In the genomic region with DNA sequence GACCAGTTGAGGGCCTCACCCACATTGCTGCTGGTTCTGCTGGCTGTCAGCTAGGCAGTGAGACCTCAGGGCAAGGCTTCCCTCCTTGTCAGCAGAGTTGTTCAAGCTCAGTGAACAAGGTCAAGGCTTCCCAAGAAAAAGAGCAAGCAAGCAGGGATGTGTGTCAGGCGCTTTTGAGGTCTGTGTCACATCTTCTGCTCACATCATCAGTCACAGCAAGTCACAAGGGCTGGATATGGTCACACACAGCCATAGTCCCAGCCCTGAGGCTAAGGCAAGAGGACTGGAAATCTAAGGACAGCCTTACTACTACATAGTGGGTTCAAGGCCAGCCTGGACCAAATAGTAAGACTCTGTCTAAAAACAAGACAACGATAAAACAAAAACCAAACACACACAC, we compare ENCODE assay signal across 27 mouse cellular contexts. TPM values are rescaled to one million over a fixed set of nuclear protein-coding genes. Genes with fewer than 3 reads are reported as not detected.
DNase-seq lines count a peak whose midpoint lies in the region; ATAC-seq lines count a peak whose summit lies in the region.
"Had no signal": no experiment of that assay in that cellular context is flagged by ENCODE, and none has a peak within 500 bp of the region (broad histone marks: within the 10 kb centered on the region; RNA-seq: fewer than 3 reads in every experiment).

No protein-coding gene starts in this region.

- no peak overlapping the region for H3K4me2 ChIP-seq in heart, embryonic 13.5 days
- H3K4me2 ChIP-seq in lung, embryonic 15.5 days, result no peak overlapping the region
- H3K4me2 ChIP-seq: forebrain, embryonic 13.5 days; hindbrain, embryonic 15.5 days; limb, embryonic 13.5 days; liver, embryonic 11.5 days had no signal

- no peaks in the 10 kb centered on the region for H3K9me3 ChIP-seq in heart, embryonic 13.5 days
- H3K9me3 ChIP-seq in lung, embryonic 15.5 days, result no peaks in the 10 kb centered on the region
- no peaks in the 10 kb centered on the region for H3K9me3 ChIP-seq in limb, embryonic 10.5 days (replicated peaks)
- H3K9me3 ChIP-seq: forebrain, embryonic 13.5 days; hindbrain, embryonic 15.5 days; limb, embryonic 13.5 days had no signal

- no peak overlapping the region for H3K9ac ChIP-seq in heart, embryonic 13.5 days
- H3K9ac ChIP-seq in lung, embryonic 15.5 days, result no peak overlapping the region
- H3K9ac ChIP-seq: forebrain, embryonic 13.5 days; hindbrain, embryonic 15.5 days; limb, embryonic 13.5 days had no signal

- 80% methylated on average over 2 of the region's 2 CpGs for WGBS in heart, embryonic 13.5 days
- 69% methylated on average over 2 of the region's 2 CpGs for WGBS in lung, embryonic 15.5 days
- WGBS in limb, embryonic 10.5 days, result 79% methylated on average over 2 of the region's 2 CpGs

- no peak for DNase-seq in heart, postnatal 25 days (ENCODE audit: low spot score)
- DNase-seq in lung, postnatal 14 days, result no peak
- DNase-seq in limb, embryonic 10.5 days (ENCODE audit: low spot score), result no peak
- DNase-seq in c-Kit-positive CD71-positive TER-119-positive erythroid progenitor cells, embryonic 14.5 days (ENCODE audit: low spot score), result no peak
- DNase-seq in cerebellum, adult 8-10 months, result no peak
- DNase-seq: adrenal gland, postnatal 36 days; cerebellum, adult 2 months; cerebellum, postnatal 25 days; gastrocnemius, postnatal 25 days; heart, adult 2 months; heart, postnatal 4 days; kidney, adult 8-10 months; kidney, postnatal 14 days; layer of hippocampus, adult 9-11 months; midbrain, embryonic 14.5 days; thymus, adult 2 months; thymus, postnatal 36 days had no signal

- 0 out of 2 replicates have a peak overlapping the region, but pooled peaks have one; percentile 41 for H3K27ac ChIP-seq in heart, embryonic 13.5 days (replicated peaks)
- peak overlapping the region; percentile 20; the same call in 1 of the 2 replicates for H3K27ac ChIP-seq in lung, embryonic 15.5 days
- H3K27ac ChIP-seq in limb, embryonic 10.5 days, result peak overlapping the region; percentile 66
- H3K27ac ChIP-seq: forebrain, embryonic 13.5 days; heart, adult 2 months; hindbrain, embryonic 15.5 days; limb, embryonic 13.5 days had no signal

- intact Hi-C loops in heart, postnatal 25 days (cut with DNase I), result no loop called here

- H3K27me3 ChIP-seq in heart, embryonic 13.5 days (replicated peaks), result no peaks in the 10 kb centered on the region
- H3K27me3 ChIP-seq in lung, embryonic 15.5 days, result no peaks in the 10 kb centered on the region
- no peaks in the 10 kb centered on the region for H3K27me3 ChIP-seq in limb, embryonic 10.5 days (ENCODE audit: low read depth, poor library complexity, severe bottlenecking)
- H3K27me3 ChIP-seq: forebrain, embryonic 13.5 days; hindbrain, embryonic 15.5 days; limb, embryonic 13.5 days had no signal

- no peaks in the 10 kb centered on the region for H3K36me3 ChIP-seq in heart, embryonic 13.5 days
- H3K36me3 ChIP-seq in lung, embryonic 15.5 days, result no peaks in the 10 kb centered on the region
- H3K36me3 ChIP-seq in limb, embryonic 10.5 days, result no peaks in the 10 kb centered on the region
- H3K36me3 ChIP-seq: hindbrain, embryonic 15.5 days; limb, embryonic 13.5 days had no signal

- H3K4me1 ChIP-seq in heart, embryonic 13.5 days, result peaks cover 48% of the 10 kb centered on the region
- peaks cover 36% of the 10 kb centered on the region for H3K4me1 ChIP-seq in lung, embryonic 15.5 days
- peaks cover 46% of the 10 kb centered on the region for H3K4me1 ChIP-seq in limb, embryonic 10.5 days
- H3K4me1 ChIP-seq: hindbrain, embryonic 15.5 days had no signal

- no peak overlapping the region for H3K4me3 ChIP-seq in heart, embryonic 13.5 days
- no peak overlapping the region for H3K4me3 ChIP-seq in lung, embryonic 15.5 days
- no peak overlapping the region for H3K4me3 ChIP-seq in limb, embryonic 10.5 days
- H3K4me3 ChIP-seq: forebrain, embryonic 13.5 days; heart, adult 2 months; hindbrain, embryonic 15.5 days; limb, embryonic 13.5 days had no signal

- ATAC-seq in heart, embryonic 13.5 days (ENCODE audit: extremely low read depth, insufficient number of reproducible peaks, low FRiP score, low TSS enrichment), result no peak
- no peak for ATAC-seq in lung, embryonic 15.5 days (ENCODE audit: borderline replicate concordance, extremely low read depth, low FRiP score, low TSS enrichment)
- ATAC-seq: CD4-positive, CD25-positive, alpha-beta regulatory T cell, adult 4 months; forebrain, embryonic 13.5 days; inflammation-experienced regulatory T-cells, adult 6 months had no signal

RNA-seq across cellular contexts. Expression of a gene that starts 50.0 kb away (rescaled TPM):
- polyA plus RNA-seq in heart, embryonic 13.5 days (2015; fragmentation: Nextera tagmentation; extraction: Ambion mirVana), result 0.08 TPM in 1 of 2 replicates, not detected in the other
- total RNA-seq in heart, postnatal 25 days (2021), result not detected
- 1.5 and 1.7 TPM in 2 replicates for polyA plus RNA-seq in lung, embryonic 15.5 days (2015; fragmentation: Nextera tagmentation; extraction: Ambion mirVana)
- polyA plus RNA-seq in limb, embryonic 10.5 days (2016; fragmentation: Nextera tagmentation; extraction: Ambion mirVana), result 1.1 and 1.3 TPM in 2 replicates
- total RNA-seq: adrenal gland, postnatal 36 days; gastrocnemius, postnatal 25 days; monocyte, adult 5-6 weeks had no signal
- polyA plus RNA-seq: CD4-positive, CD25-positive, alpha-beta regulatory T cell, adult 4 months; forebrain, embryonic 13.5 days; hindbrain, embryonic 15.5 days; inflammation-experienced regulatory T-cells, adult 6 months; midbrain, embryonic 14.5 days; neural tube, embryonic 14.5 days had no signal
